Mouse (Mus musculus): ENCODE data around the gene Ccdc33.

- TF ChIP-seq MAFK (IDR thresholded peaks at IDR 0.05; ENCODE audit: insufficient read depth, low read depth, low read length) (no peak), CHD2 (IDR thresholded peaks at IDR 0.05; ENCODE audit: low read depth, low read length) (no peak), ZNF384 (IDR thresholded peaks at IDR 0.05; ENCODE audit: low read depth, low read length) (no peak), ZC3H11A (IDR thresholded peaks at IDR 0.05; ENCODE audit: borderline replicate concordance, low read depth, low read length) (no peak), HCFC1 (IDR thresholded peaks at IDR 0.05; ENCODE audit: borderline replicate concordance, insufficient read depth, low read length) (no peak)
These were observed 13.1 kb upstream of the Ccdc33 start for GRCm38 (mm10) chr9:58131735-58132134.
